Mouse (Mus musculus) E14TG2a.4 (cell line): ENCODE data around the gene Pacs2.

ENCODE experiments used
- CTCF ChIP-seq: conservative IDR thresholded peaks from 2 replicates; pipeline ENCODE4 v1.5.1; 2014; ENCODE audit warnings: low read length
- NANOG ChIP-seq: IDR thresholded peaks from 2 replicates; pipeline ENCODE4 v1.6.1; 2014; ENCODE audit warnings: borderline replicate concordance, low read length, mixed read lengths
- POU5F1 ChIP-seq: IDR thresholded peaks from 2 replicates; pipeline ENCODE4 v1.6.1; 2014; ENCODE audit warnings: low read length, borderline replicate concordance

DNA sequence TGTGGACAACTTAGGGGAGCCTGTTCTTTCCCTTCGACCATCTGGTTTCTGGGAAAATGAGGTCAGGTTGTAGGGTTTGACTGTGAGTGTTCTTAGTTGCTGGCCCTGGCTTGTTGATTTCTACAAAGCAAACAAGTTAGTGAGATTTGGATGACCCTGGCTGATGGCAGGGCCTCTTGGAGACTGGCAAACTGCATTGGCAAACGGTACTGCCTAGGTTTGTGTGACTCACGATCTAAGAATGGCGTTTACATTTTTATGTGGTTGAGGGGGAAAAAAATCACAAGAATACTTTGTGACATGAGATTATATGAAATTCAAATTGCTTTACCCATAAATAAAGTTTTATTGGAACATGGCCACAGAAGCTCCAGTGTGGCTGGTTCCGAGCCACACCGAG lies 92.1 kb downstream of the Pacs2 start:
- TF ChIP-seq POU5F1 (no peak), CTCF (no peak), NANOG (no peak)
